Mouse (Mus musculus) frontal cortex, postnatal 14 days (tissue): ENCODE data around the gene Ubr1.

Experiments
- DNase-seq, 2 experiments: peaks; one replicate each; pipeline ENCODE4 v3.0.0; 2022; ENCODE audit warnings: low spot score in 2 of 2

Gene Ubr1

DNA sequence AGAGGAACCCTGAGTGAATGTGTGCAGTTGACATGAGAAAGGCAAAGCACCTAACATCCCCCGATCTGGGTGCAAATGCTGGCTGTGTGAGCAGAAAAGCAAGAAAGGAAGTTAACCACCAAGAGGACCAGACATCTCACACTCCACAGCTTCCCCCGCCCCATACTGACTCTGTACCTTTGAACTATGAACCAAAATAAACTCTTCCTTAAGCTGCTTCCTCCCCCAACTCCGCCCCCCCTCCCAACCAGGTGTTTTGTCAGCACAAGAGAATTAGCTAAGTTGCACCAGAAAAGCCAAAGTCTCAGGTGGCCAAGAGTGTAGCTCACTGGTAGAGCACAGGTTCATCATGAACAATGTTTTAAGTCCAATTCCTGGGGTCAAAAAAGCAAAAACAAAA lies 117.4 kb downstream of the Ubr1 start:
- no peak for DNase-seq

- no peak for DNase-seq
These were observed 117.9 kb downstream of the Ubr1 start for GRCm38 (mm10) chr2:120852626-120853025.

DNA sequence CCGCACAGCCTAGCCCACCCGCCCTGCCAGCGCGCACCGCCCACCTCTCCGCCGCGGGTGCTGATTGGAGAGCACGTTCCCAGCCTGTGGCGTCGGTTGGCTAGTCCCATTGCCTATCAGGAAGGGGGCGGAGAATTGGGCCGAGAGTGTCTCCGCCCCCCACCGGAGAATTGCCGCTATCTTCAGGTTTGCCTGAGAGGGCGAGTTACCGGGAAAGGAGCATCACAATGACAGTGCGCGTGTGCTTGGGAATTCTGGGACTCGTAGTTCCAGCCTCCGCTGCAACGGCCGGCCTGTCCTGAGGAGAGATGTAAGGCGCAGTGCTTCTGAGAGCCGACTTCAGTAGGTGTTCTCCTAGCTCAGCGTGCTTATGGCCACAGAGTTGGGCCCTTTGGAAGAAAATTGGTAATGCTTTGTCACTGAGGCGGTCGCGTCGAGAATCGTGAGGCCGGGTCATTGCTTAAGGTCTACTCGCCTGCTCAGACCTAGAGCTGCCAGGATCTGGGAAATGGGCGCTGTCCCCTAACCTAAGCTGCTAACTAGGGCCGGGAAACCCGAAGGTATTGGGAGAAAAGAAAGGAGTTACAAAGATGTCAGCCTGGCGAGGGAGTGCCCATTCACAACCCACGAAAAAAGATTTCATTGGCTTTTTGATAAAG lies 120.0 kb downstream of the Ubr1 start, which contains the start of gene Ttbk2:
TSS of gene Ttbk2 (minus strand) at position 181 of the 659 bp plus-strand sequence.
- DNase-seq, result peak; percentile 96 to 97

- peak in 1 of 2 experiments; percentile 41 for DNase-seq
These were observed 120.8 kb downstream of the Ubr1 start, which contains the start of gene Cdan1 for GRCm38 (mm10) chr2:120849449-120850423. TSS of gene Cdan1 (minus strand) at chr2:120850128.

DNA sequence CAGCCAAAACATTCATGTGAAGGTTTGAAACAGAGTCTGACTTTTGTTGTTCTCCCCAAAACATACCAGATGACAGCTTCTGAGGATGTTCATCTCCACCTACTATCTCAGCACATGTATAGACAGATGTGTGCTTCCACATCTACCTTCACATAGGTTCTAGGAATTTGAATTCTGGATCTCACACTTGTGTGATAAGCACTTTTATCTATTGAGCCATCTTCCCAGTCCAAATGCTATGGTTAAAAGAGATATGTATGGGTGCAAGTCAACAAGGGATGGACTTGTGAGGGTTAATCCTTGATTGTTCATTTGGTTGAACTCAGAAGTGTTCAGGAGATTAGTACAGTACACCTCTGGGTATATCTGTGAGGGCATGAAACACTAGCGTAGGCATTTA lies 125.2 kb downstream of the Ubr1 start:
- DNase-seq, result no peak

GRCm38 (mm10) chr2:120843990-120844389 lies 126.5 kb downstream of the Ubr1 start:
- DNase-seq, result no peak

DNA sequence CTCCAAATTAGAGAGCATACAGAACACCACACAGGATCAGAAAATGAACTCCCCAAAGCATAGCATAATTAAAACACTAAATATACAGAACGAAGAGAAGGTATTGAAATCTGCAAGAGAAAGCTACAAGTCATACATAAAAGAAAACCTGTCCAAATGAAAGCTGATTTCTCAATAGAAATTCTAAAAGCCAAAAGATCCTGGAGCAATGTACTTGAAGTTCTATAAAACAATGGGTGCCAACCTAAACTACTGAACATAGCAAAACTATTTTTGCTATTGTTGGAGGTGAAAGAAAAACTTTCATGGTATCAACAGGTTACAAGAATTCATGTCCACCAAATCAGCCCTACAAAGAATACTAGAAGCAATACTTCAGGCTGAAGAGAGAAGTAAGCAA lies 129.3 kb downstream of the Ubr1 start:
- DNase-seq, result no peak

- DNase-seq, result no peak
These were observed 135.3 kb downstream of the Ubr1 start for GRCm38 (mm10) chr2:120835167-120835566.

DNA sequence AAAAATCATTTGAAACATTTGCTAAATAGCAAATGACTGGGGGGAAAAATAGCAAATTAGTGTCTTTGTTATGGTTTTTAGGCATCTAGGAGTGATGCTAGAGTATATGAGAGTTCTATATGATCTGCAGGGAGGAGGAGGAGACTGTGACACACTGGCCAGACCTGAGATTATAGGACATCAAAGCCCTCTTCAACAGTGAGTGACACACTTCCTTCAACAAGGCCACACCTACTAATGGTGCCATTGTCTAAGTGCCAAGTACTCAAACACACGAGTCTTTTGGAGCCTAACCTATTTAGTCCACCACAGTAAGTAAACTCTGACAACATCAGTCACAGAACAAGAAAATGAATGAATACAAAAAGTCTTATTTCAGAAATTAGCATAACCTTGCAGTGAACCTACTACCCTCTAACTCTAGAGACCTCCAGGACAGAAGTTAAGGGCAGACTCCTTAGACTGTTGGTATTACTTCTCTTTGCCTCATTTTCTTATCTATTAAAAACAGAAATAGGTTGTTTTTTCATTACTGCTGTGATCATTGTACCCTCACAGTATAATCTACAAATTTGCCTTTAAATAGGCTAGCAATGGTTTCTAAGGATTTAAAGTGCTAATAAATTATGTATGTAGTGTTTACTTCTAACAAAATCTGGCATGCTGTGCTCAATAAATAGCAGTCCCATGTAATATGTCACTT lies 143.4 kb downstream of the Ubr1 start:
- DNase-seq, result no peak
